Mouse (Mus musculus) liver, adult 2 months (tissue): ENCODE results near the gene Mansc1. TPM values are rescaled to one million over a fixed set of nuclear protein-coding genes. Genes with fewer than 3 reads are reported as not detected.
A peak's percentile ranks its signal among the peaks of the same experiment; 100 is the strongest.

Experiments
- DNase-seq: peaks from one replicate; pipeline ENCODE4 v3.0.0-alpha.2; 2011; ENCODE audit warnings: low read depth, low spot score; ENCODE audit errors: extremely low read depth
- H3K27ac ChIP-seq: fragments of 200-500 bp; replicated peaks from 2 replicates; pipeline ENCODE4 v1.5.1; 2012; ENCODE audit warnings: low read depth, mild to moderate bottlenecking, control low read depth, inconsistent platforms, low read length; ENCODE audit not compliant: insufficient read depth
- H3K27me3 ChIP-seq: fragments of 200-500 bp; 2 replicates; pipeline ENCODE4 v1.6.1; 2012; ENCODE audit warnings: mild to moderate bottlenecking, moderate library complexity, low read length, inconsistent platforms; ENCODE audit not compliant: control insufficient read depth, insufficient read depth
- H3K36me3 ChIP-seq: fragments of 200-500 bp; 2 replicates; pipeline ENCODE4 v1.6.1; 2012; ENCODE audit warnings: low read length, inconsistent platforms; ENCODE audit not compliant: control insufficient read depth, insufficient read depth
- H3K4me1 ChIP-seq: fragments of 200-500 bp; 2 replicates; pipeline ENCODE4 v1.6.1; 2011; ENCODE audit warnings: low read length; ENCODE audit not compliant: control insufficient read depth, insufficient read depth
- H3K4me3 ChIP-seq: fragments of 200-500 bp; 2 replicates; pipeline ENCODE4 v1.5.1; 2011; ENCODE audit warnings: low read depth, mild to moderate bottlenecking, control low read depth, low read length, moderate library complexity; ENCODE audit not compliant: insufficient read depth
- H3K79me2 ChIP-seq: fragments of 200-500 bp; 2 replicates; pipeline ENCODE4 v1.6.1; 2012; ENCODE audit warnings: inconsistent platforms, mild to moderate bottlenecking, low read length, moderate library complexity; ENCODE audit not compliant: control insufficient read depth, insufficient read depth
- H3K9ac ChIP-seq: fragments of 200-500 bp; 2 replicates; pipeline ENCODE4 v1.6.1; 2012; ENCODE audit warnings: low read depth, mild to moderate bottlenecking, control low read depth, inconsistent platforms, low read length
- CTCF ChIP-seq: fragments of 200-500 bp; IDR thresholded peaks from 2 replicates; pipeline ENCODE4 v1.5.1; 2011; ENCODE audit warnings: low read depth, low read length, control low read depth
- POLR2A ChIP-seq: fragments of 200-500 bp; IDR thresholded peaks from 2 replicates; pipeline ENCODE4 v1.6.1; 2011; ENCODE audit warnings: low read length, control low read depth; ENCODE audit not compliant: insufficient read depth; ENCODE audit errors: extremely low read depth
- WGBS: fragments of 180-500 bp; shearing (Covaris S2); methylation state at CpG from one replicate; pipeline ENCODE4 v1.1.7; 2018; 5-methylcytosine and 5-hydroxymethylcytosine counted together
- polyA plus RNA-seq: library from polyadenylated mRNA; depleted of rRNA; stranded (reverse); fragments of >200 nt; gene quantifications from 2 replicates; pipeline ENCODE4 v1.2.3, GENCODE M21; 2012
- total RNA-seq: library from RNA; depleted of rRNA; stranded (reverse); fragments of >200 nt; gene quantifications from 2 replicates; pipeline ENCODE4 v1.2.3, GENCODE M21; 2014

Mansc1 gene
- total and polyA plus RNA-seq, 2 experiments, result 0.70 to 1.0 TPM

- no peaks in the 10 kb centered on the region for H3K27me3 ChIP-seq
- TF ChIP-seq CTCF, result no peak
- TF ChIP-seq POLR2A, result no peak
- H3K9ac ChIP-seq, result 0 out of 2 replicates have a peak overlapping the region, but pooled peaks have one; percentile 98
- peak overlapping the region; percentile 93; the same call in 1 of the 2 replicates for H3K4me3 ChIP-seq
- DNase-seq, result no peak
- peaks cover 2% of the 10 kb centered on the region for H3K4me1 ChIP-seq
- 65% methylated on average over 9 of the region's 9 CpGs for WGBS
- H3K79me2 ChIP-seq, result 0 out of 2 replicates have a peak, but pooled peaks cover 2% of the 10 kb centered on the region
- no peak overlapping the region; the same call in 1 of the 2 replicates for H3K27ac ChIP-seq
- peaks cover 13% of the 10 kb centered on the region; the same call in 1 of the 2 replicates for H3K36me3 ChIP-seq
Measured at GRCm38 (mm10) chr6:134641738-134642446, 9.6 kb upstream of the Mansc1 start.

- peak overlapping the region; percentile 93 for H3K4me3 ChIP-seq
- H3K36me3 ChIP-seq, result peaks cover 4% of the 10 kb centered on the region; the same call in 1 of the 2 replicates
- peak overlapping the region; percentile 76 for H3K27ac ChIP-seq
- 3% methylated on average over 65 of the region's 65 CpGs for WGBS
- H3K9ac ChIP-seq, result peak overlapping the region; percentile 98
- H3K27me3 ChIP-seq, result no peaks in the 10 kb centered on the region
- DNase-seq, result peak; percentile 77
- TF ChIP-seq POLR2A (peak; percentile 60; the same call in 1 of the 2 replicates), CTCF (peak; percentile 75)
- H3K4me1 ChIP-seq, result peaks cover 2% of the 10 kb centered on the region
- H3K79me2 ChIP-seq, result no peaks in the 10 kb centered on the region
Measured at GRCm38 (mm10) chr6:134640485-134641475, 8.5 kb upstream of the Mansc1 start.

GRCm38 (mm10) chr6:134639900-134640299 lies 7.6 kb upstream of the Mansc1 start:
- Histone ChIP-seq H3K4me1 (peaks cover 2% of the 10 kb centered on the region), H3K4me3 (no peak overlapping the region), H3K36me3 (no peaks in the 10 kb centered on the region), H3K27ac (no peak overlapping the region), H3K27me3 (no peaks in the 10 kb centered on the region), H3K9ac (no peak overlapping the region), H3K79me2 (no peaks in the 10 kb centered on the region)
- 95% methylated on average over 1 of the region's 1 CpGs for WGBS
- no peak for TF ChIP-seq CTCF
- no peak for TF ChIP-seq POLR2A
- no peak for DNase-seq

GRCm38 (mm10) chr6:134639210-134639609 lies 6.9 kb upstream of the Mansc1 start, which contains the start of gene Borcs5:
Gene Borcs5, plus strand, starts transcription at chr6:134639510.
- TF ChIP-seq CTCF, result no peak
- no peak for TF ChIP-seq POLR2A
- no peak for DNase-seq
- Histone ChIP-seq H3K27ac (no peak within 1 kb of the TSS), H3K79me2 (no peaks in the 10 kb centered on the region), H3K4me3 (no peak within 1 kb of the TSS), H3K36me3 (no peaks in the 10 kb centered on the region), H3K9ac (no peak within 1 kb of the TSS), H3K4me1 (peaks cover 2% of the 10 kb centered on the region), H3K27me3 (no peaks in the 10 kb centered on the region)
- 96% methylated on average over 3 of the region's 3 CpGs for WGBS

- DNase-seq, result no peak
- WGBS, result 87% methylated on average over 4 of the region's 4 CpGs
- H3K27ac ChIP-seq, result no peak overlapping the region
- H3K36me3 ChIP-seq, result no peaks in the 10 kb centered on the region
- H3K4me1 ChIP-seq, result no peaks in the 10 kb centered on the region
- H3K27me3 ChIP-seq, result no peaks in the 10 kb centered on the region
- TF ChIP-seq POLR2A, result no peak
- TF ChIP-seq CTCF, result no peak
- H3K79me2 ChIP-seq, result no peaks in the 10 kb centered on the region
- no peak overlapping the region for H3K4me3 ChIP-seq
- no peak overlapping the region for H3K9ac ChIP-seq
Measured at GRCm38 (mm10) chr6:134636476-134636875, 4.2 kb upstream of the Mansc1 start.
